Comparison of ENCODE assay signal across 10 mouse cellular contexts in the genomic region with DNA sequence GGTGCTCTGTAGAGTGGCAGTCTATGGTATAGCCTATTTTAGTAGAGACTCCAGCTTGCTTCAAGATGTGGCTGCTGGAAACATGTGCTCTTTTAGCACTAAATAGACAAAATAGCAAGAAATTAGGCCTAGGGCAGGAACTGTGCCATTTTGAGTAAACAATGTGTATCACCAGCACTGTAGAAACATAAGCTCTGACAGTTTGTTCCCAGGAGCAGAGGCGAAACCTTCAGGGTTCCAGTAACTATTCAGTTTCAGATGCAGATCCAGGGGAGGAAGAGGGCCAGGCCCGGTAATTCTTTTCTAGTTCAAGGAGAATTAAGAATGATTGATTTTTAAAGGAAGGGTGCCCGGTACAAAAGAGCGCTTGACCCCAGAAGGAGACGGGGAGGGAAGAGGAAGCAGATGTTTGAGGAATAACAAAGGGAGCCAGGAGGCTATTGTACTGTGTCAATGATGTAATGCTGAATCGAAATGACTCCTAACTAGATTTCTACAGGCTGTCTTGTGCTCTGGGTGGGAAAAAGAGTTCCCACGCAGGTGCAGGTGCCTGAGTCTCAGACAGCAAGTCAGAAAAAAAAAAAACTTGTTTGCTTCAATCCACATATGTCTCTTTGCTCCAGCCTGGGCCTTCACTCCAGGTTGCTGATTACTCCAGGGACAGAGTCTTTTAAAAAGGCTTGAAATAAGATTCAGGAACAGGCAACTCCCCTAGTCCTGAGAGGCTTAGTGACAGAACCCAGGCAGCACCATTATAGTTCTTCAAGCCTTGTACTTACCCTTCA. TPM values are rescaled to one million over a fixed set of nuclear protein-coding genes. Genes with fewer than 3 reads are reported as not detected.
DNase-seq lines count a peak whose midpoint lies in the region; ATAC-seq and TF ChIP-seq lines count a peak whose summit lies in the region.
"Had no signal": no experiment of that assay in that cellular context is flagged by ENCODE, and none has a peak within 500 bp of the region (broad histone marks: within the 10 kb centered on the region; RNA-seq: fewer than 3 reads in every experiment).

No protein-coding gene starts in this region.

- DNase-seq in lung, embryonic 14.5 days: peak; percentile 31
- no peak for DNase-seq in lung, postnatal 14 days
- DNase-seq in embryonic facial prominence, embryonic 10.5 days (ENCODE audit: low spot score): peak; percentile 10
- DNase-seq in neural tube, embryonic 11.5 days (ENCODE audit: low spot score): peak; percentile 37
- DNase-seq in urinary bladder, adult 18-20 months (ENCODE audit: low spot score in 2 of 2): no peak
- DNase-seq in gastrocnemius, adult 18-20 months (ENCODE audit: low spot score): no peak
- DNase-seq in left cerebral cortex, postnatal 14 days (ENCODE audit: low spot score in 2 of 2): no peak

- no peaks in the 10 kb centered on the region for H3K4me1 ChIP-seq in lung, embryonic 14.5 days (ENCODE audit: insufficient read depth)
- H3K4me1 ChIP-seq in embryonic facial prominence, embryonic 10.5 days: no peaks in the 10 kb centered on the region; the same call in 1 of the 2 replicates
- no peaks in the 10 kb centered on the region for H3K4me1 ChIP-seq in kidney, embryonic 15.5 days
- H3K4me1 ChIP-seq in neural tube, embryonic 11.5 days (ENCODE audit: control insufficient read depth, insufficient read depth, low read length): no peaks in the 10 kb centered on the region

- peak; percentile 35; the same call in 1 of the 2 replicates for ATAC-seq in lung, embryonic 14.5 days (ENCODE audit: insufficient read depth)
- no peak for ATAC-seq in kidney, embryonic 15.5 days (replicated peaks; ENCODE audit: low FRiP score)
- ATAC-seq in neural tube, embryonic 11.5 days (ENCODE audit: insufficient read depth, low FRiP score, low TSS enrichment): peak; percentile 76

- WGBS in lung, embryonic 14.5 days: 34% methylated on average over 7 of the region's 7 CpGs
- WGBS in embryonic facial prominence, embryonic 10.5 days: 20% methylated on average over 7 of the region's 7 CpGs
- 35% methylated on average over 7 of the region's 7 CpGs for WGBS in kidney, embryonic 15.5 days
- 19% methylated on average over 7 of the region's 7 CpGs for WGBS in neural tube, embryonic 11.5 days

- no peak overlapping the region for H3K4me2 ChIP-seq in lung, embryonic 14.5 days
- H3K4me2 ChIP-seq in kidney, embryonic 15.5 days: no peak overlapping the region
- no peak overlapping the region for H3K4me2 ChIP-seq in neural tube, embryonic 11.5 days (ENCODE audit: low read depth)

- H3K27me3 ChIP-seq in lung, embryonic 14.5 days (ENCODE audit: insufficient read depth, low read length): no peaks in the 10 kb centered on the region
- no peaks in the 10 kb centered on the region for H3K27me3 ChIP-seq in embryonic facial prominence, embryonic 10.5 days (replicated peaks; ENCODE audit: low read depth, poor library complexity, severe bottlenecking)
- no peaks in the 10 kb centered on the region for H3K27me3 ChIP-seq in kidney, embryonic 15.5 days
- no peaks in the 10 kb centered on the region for H3K27me3 ChIP-seq in neural tube, embryonic 11.5 days (ENCODE audit: control insufficient read depth, insufficient read depth, low read length)

- TF ChIP-seq CTCF in lung, embryonic 14.5 days (IDR thresholded peaks at IDR 0.05; ENCODE audit: low read depth): no peak

- H3K36me3 ChIP-seq in lung, embryonic 14.5 days (ENCODE audit: insufficient read depth): no peaks in the 10 kb centered on the region
- H3K36me3 ChIP-seq in embryonic facial prominence, embryonic 10.5 days (replicated peaks): no peaks in the 10 kb centered on the region
- no peaks in the 10 kb centered on the region for H3K36me3 ChIP-seq in kidney, embryonic 15.5 days
- H3K36me3 ChIP-seq in neural tube, embryonic 11.5 days (ENCODE audit: control insufficient read depth, insufficient read depth, low read length): no peaks in the 10 kb centered on the region
- H3K36me3 ChIP-seq: G1E had no signal

- no peak overlapping the region for H3K9ac ChIP-seq in lung, embryonic 14.5 days
- no peak overlapping the region for H3K9ac ChIP-seq in kidney, embryonic 15.5 days
- H3K9ac ChIP-seq in neural tube, embryonic 11.5 days (ENCODE audit: low read length): no peak overlapping the region

- H3K27ac ChIP-seq in lung, embryonic 14.5 days (ENCODE audit: low read depth): no peak overlapping the region
- H3K27ac ChIP-seq in embryonic facial prominence, embryonic 10.5 days (replicated peaks): no peak overlapping the region
- 0 out of 2 replicates have a peak overlapping the region, but pooled peaks have one; percentile 16 for H3K27ac ChIP-seq in kidney, embryonic 15.5 days
- no peak overlapping the region for H3K27ac ChIP-seq in neural tube, embryonic 11.5 days (ENCODE audit: low read depth, low read length)

- H3K4me3 ChIP-seq in lung, embryonic 14.5 days (ENCODE audit: low read depth, low read length): no peak overlapping the region
- H3K4me3 ChIP-seq in embryonic facial prominence, embryonic 10.5 days: no peak overlapping the region
- no peak overlapping the region for H3K4me3 ChIP-seq in kidney, embryonic 15.5 days (replicated peaks)
- no peak overlapping the region for H3K4me3 ChIP-seq in neural tube, embryonic 11.5 days (ENCODE audit: low read depth, low read length)

- intact Hi-C loops in left cerebral cortex, postnatal 14 days (cut with DNase I): no loop called here

- H3K9me3 ChIP-seq in lung, embryonic 14.5 days (ENCODE audit: low read depth, low read length): no peaks in the 10 kb centered on the region
- H3K9me3 ChIP-seq in embryonic facial prominence, embryonic 10.5 days: no peaks in the 10 kb centered on the region
- H3K9me3 ChIP-seq in kidney, embryonic 15.5 days (replicated peaks): no peaks in the 10 kb centered on the region
- H3K9me3 ChIP-seq in neural tube, embryonic 11.5 days (ENCODE audit: control insufficient read depth, low read length): no peaks in the 10 kb centered on the region
- H3K9me3 ChIP-seq: G1E had no signal

RNA-seq across cellular contexts. Expression of a gene that starts 57.4 kb away (rescaled TPM):
- polyA plus RNA-seq in lung, embryonic 14.5 days (2014; fragmentation: Nextera tagmentation; extraction: Ambion mirVana): not detected in 2 replicates
- not detected in 2 replicates for polyA plus RNA-seq in embryonic facial prominence, embryonic 10.5 days (2016; fragmentation: Nextera tagmentation; extraction: Ambion mirVana)
- not detected in 2 replicates for polyA plus RNA-seq in kidney, embryonic 15.5 days (2015; fragmentation: Nextera tagmentation; extraction: Ambion mirVana)
- polyA plus RNA-seq in neural tube, embryonic 11.5 days (2014; fragmentation: Nextera tagmentation; extraction: Ambion mirVana): not detected in 2 replicates
- not detected for total RNA-seq in gastrocnemius, adult 18-20 months (2021)
- total RNA-seq in left cerebral cortex, postnatal 14 days (2021): not detected
- total RNA-seq: G1E; megakaryocyte progenitor cell, adult 5-6 weeks had no signal
- polyA plus RNA-seq: G1E had no signal

Comparison
In these comparisons a context has a peak if more than half of its experiments do, and no peak if none do; other contexts are left out.
1. DNase-seq: peak in lung, embryonic 14.5 days (single experiment), embryonic facial prominence, embryonic 10.5 days (single experiment) and neural tube, embryonic 11.5 days (single experiment); none in lung, postnatal 14 days (single experiment), urinary bladder, adult 18-20 months (0 of 2), gastrocnemius, adult 18-20 months (single experiment) and left cerebral cortex, postnatal 14 days (0 of 2).